Mouse (Mus musculus): ENCODE measurements at regions not wholly inside any gene's neighbourhood (a gene's known extent, or its start where the extent isn't known, plus 50 kb on each side); places are given as distances from the start of the nearest gene placed in this dataset.

DNA sequence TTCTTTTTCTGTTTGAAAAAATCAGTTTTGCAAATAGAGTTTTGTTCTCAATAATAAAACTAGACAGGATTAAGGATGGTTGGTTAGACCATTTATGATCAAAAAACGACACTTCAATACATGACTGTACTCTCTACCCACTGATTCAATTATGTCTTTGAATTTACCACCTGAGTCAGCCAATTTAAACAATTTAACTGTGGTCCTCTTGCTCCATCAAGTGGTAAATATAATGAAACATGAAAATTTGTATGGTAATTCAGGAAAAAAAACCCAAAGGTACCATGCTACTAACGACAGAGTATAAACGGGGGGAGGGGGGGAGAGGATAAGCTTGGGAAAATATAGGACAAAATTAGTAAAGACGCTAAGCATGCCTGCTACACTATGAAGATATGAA lies 341.2 kb downstream of the Cdh9 start:
- H3K27ac ChIP-seq (replicated peaks): no peak overlapping the region
- H3K4me3 ChIP-seq: no peak overlapping the region
- WGBS: 71% methylated on average over 4 of the region's 4 CpGs
- no peaks in the 10 kb centered on the region for H3K36me3 ChIP-seq
- no peaks in the 10 kb centered on the region for H3K27me3 ChIP-seq
- H3K9ac ChIP-seq: no peak overlapping the region
- ATAC-seq (ENCODE audit: low read depth): no peak
- no peaks in the 10 kb centered on the region for H3K4me1 ChIP-seq (replicated peaks)
- H3K4me2 ChIP-seq: no peak overlapping the region
- H3K9me3 ChIP-seq: no peaks in the 10 kb centered on the region

GRCm38 (mm10) chr15:17084030-17084429 lies 355.5 kb downstream of the Cdh9 start:
- H3K27ac ChIP-seq (replicated peaks): no peak overlapping the region
- no peak for ATAC-seq (ENCODE audit: low read depth)
- WGBS: 59% methylated on average over 2 of the region's 2 CpGs
- no peaks in the 10 kb centered on the region for H3K27me3 ChIP-seq
- no peak overlapping the region for H3K4me3 ChIP-seq
- H3K9ac ChIP-seq: no peak overlapping the region
- H3K4me1 ChIP-seq (replicated peaks): no peaks in the 10 kb centered on the region
- H3K36me3 ChIP-seq: no peaks in the 10 kb centered on the region
- no peaks in the 10 kb centered on the region for H3K9me3 ChIP-seq
- no peak overlapping the region for H3K4me2 ChIP-seq

DNA sequence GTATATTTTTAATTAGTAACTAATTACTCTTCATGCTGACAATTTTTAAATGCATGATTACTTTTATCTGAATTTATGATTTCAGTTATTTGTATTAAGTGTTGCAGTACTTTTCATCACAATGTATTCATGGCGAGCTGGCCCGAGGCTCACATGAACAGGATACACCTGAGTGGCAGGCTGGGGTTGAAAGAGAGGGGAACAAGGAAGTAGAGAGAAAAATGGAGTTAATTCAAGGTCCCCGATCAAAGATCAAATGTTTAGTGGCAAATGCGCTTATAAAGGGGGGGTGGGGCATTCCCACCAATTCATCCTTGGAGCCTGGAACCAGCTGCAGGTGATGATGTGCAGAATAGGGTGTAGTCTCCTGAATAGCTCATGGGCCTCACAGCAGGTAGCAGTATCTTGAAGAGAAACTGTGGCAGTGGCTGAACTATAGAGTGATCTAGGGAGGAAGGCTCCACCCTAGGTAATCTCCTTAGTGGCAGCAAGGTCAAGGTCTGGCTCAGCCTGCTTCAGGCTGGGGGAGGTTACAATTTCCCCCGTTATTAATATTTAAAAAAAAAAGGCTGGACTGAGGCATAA lies 360.2 kb downstream of the Cdh9 start:
- no peak for ATAC-seq (ENCODE audit: low read depth)
- Histone ChIP-seq H3K36me3 (no peaks in the 10 kb centered on the region), H3K4me3 (no peak overlapping the region), H3K4me1 (replicated peaks) (no peaks in the 10 kb centered on the region), H3K27ac (replicated peaks) (no peak overlapping the region), H3K4me2 (no peak overlapping the region), H3K27me3 (no peaks in the 10 kb centered on the region), H3K9me3 (no peaks in the 10 kb centered on the region), H3K9ac (no peak overlapping the region)
- WGBS: 91% methylated on average over 5 of the region's 5 CpGs

GRCm38 (mm10) chr15:17098927-17099326 lies 370.4 kb downstream of the Cdh9 start:
- ATAC-seq (ENCODE audit: low read depth): peak; percentile 43; the same call in 1 of the 2 replicates
- H3K4me2 ChIP-seq: no peak overlapping the region
- 2% methylated on average over 4 of the region's 4 CpGs for WGBS
- H3K4me3 ChIP-seq: no peak overlapping the region
- H3K36me3 ChIP-seq: no peaks in the 10 kb centered on the region
- no peak overlapping the region for H3K27ac ChIP-seq (replicated peaks)
- no peaks in the 10 kb centered on the region for H3K4me1 ChIP-seq (replicated peaks)
- H3K27me3 ChIP-seq: no peaks in the 10 kb centered on the region
- no peak overlapping the region for H3K9ac ChIP-seq
- peaks cover 9% of the 10 kb centered on the region; the same call in 1 of the 2 replicates for H3K9me3 ChIP-seq

- no peaks in the 10 kb centered on the region for H3K27me3 ChIP-seq
- H3K36me3 ChIP-seq: no peaks in the 10 kb centered on the region
- H3K4me2 ChIP-seq: no peak overlapping the region
- no peak overlapping the region for H3K4me3 ChIP-seq
- H3K9me3 ChIP-seq: 0 out of 2 replicates have a peak, but pooled peaks cover 1% of the 10 kb centered on the region
- no peak for ATAC-seq (ENCODE audit: low read depth)
- H3K27ac ChIP-seq (replicated peaks): no peak overlapping the region
- 83% methylated on average over 3 of the region's 3 CpGs for WGBS
- H3K9ac ChIP-seq: no peak overlapping the region
- no peaks in the 10 kb centered on the region for H3K4me1 ChIP-seq (replicated peaks)
Observed at GRCm38 (mm10) chr15:17101182-17101581, 372.6 kb downstream of the Cdh9 start.

DNA sequence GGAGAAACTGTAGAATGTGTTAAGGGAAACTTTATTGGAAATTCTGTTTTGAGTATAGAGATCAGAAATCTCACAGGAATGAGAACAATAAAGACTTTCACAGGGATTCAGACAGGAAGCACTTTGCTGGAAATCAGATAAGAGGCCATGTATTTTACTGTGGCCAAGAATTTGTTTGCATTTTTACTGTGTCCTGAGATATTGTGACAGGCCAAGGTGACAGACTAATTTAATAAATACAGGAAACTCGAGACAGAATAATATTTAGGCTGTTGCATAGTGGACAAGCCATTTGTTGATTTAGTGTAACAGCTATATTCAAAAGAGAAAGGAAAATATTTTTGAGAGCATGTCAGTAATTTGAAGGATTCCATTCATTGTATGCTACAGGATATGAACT lies 407.2 kb downstream of the Cdh9 start:
- Histone ChIP-seq H3K27ac (replicated peaks) (no peak overlapping the region), H3K36me3 (no peaks in the 10 kb centered on the region), H3K4me2 (no peak overlapping the region), H3K9ac (no peak overlapping the region), H3K4me3 (no peak overlapping the region), H3K4me1 (replicated peaks) (no peaks in the 10 kb centered on the region), H3K9me3 (no peaks in the 10 kb centered on the region; the same call in 1 of the 2 replicates), H3K27me3 (no peaks in the 10 kb centered on the region)
- WGBS: 49% methylated on average over 1 of the region's 1 CpGs
- ATAC-seq (ENCODE audit: low read depth): no peak

- no peak overlapping the region for H3K9ac ChIP-seq
- no peaks in the 10 kb centered on the region for H3K4me1 ChIP-seq (replicated peaks)
- H3K4me3 ChIP-seq: no peak overlapping the region
- no peak overlapping the region for H3K4me2 ChIP-seq
- ATAC-seq (ENCODE audit: low read depth): no peak
- no peaks in the 10 kb centered on the region for H3K9me3 ChIP-seq
- H3K27ac ChIP-seq (replicated peaks): no peak overlapping the region
- WGBS: 21% methylated on average over 2 of the region's 2 CpGs
- H3K36me3 ChIP-seq: no peaks in the 10 kb centered on the region
- H3K27me3 ChIP-seq: no peaks in the 10 kb centered on the region
Observed at GRCm38 (mm10) chr15:17180164-17180563, 451.6 kb downstream of the Cdh9 start.

GRCm38 (mm10) chr15:17181358-17182022 lies 452.9 kb downstream of the Cdh9 start:
- Histone ChIP-seq H3K36me3 (no peaks in the 10 kb centered on the region), H3K27me3 (no peaks in the 10 kb centered on the region), H3K9me3 (no peaks in the 10 kb centered on the region), H3K4me3 (no peak overlapping the region), H3K4me1 (replicated peaks) (no peaks in the 10 kb centered on the region), H3K27ac (replicated peaks) (no peak overlapping the region), H3K4me2 (no peak overlapping the region), H3K9ac (no peak overlapping the region)
- WGBS: 87% methylated on average over 2 of the region's 2 CpGs
- no peak for ATAC-seq (ENCODE audit: low read depth)

GRCm38 (mm10) chr15:17195439-17195838 lies 466.9 kb downstream of the Cdh9 start:
- no peaks in the 10 kb centered on the region for H3K36me3 ChIP-seq
- H3K4me3 ChIP-seq: no peak overlapping the region
- H3K27ac ChIP-seq (replicated peaks): no peak overlapping the region
- H3K4me2 ChIP-seq: no peak overlapping the region
- no peak overlapping the region for H3K9ac ChIP-seq
- no peaks in the 10 kb centered on the region for H3K9me3 ChIP-seq
- WGBS: 61% methylated on average over 5 of the region's 5 CpGs
- H3K27me3 ChIP-seq: no peaks in the 10 kb centered on the region
- no peak for ATAC-seq (ENCODE audit: low read depth)
- H3K4me1 ChIP-seq (replicated peaks): no peaks in the 10 kb centered on the region

- 79% methylated on average over 2 of the region's 2 CpGs for WGBS
- no peak for ATAC-seq (ENCODE audit: low read depth)
- no peak overlapping the region for H3K4me2 ChIP-seq
- H3K9ac ChIP-seq: no peak overlapping the region
- H3K4me1 ChIP-seq (replicated peaks): no peaks in the 10 kb centered on the region
- no peaks in the 10 kb centered on the region for H3K9me3 ChIP-seq
- H3K27ac ChIP-seq (replicated peaks): no peak overlapping the region
- no peak overlapping the region for H3K4me3 ChIP-seq
- H3K27me3 ChIP-seq: no peaks in the 10 kb centered on the region
- H3K36me3 ChIP-seq: no peaks in the 10 kb centered on the region
Observed at GRCm38 (mm10) chr15:17204739-17205138, 476.2 kb downstream of the Cdh9 start.

GRCm38 (mm10) chr15:17245096-17245495 lies 516.5 kb downstream of the Cdh9 start:
- Histone ChIP-seq H3K4me1 (replicated peaks) (no peaks in the 10 kb centered on the region), H3K4me2 (no peak overlapping the region), H3K9me3 (no peaks in the 10 kb centered on the region), H3K36me3 (no peaks in the 10 kb centered on the region), H3K9ac (no peak overlapping the region), H3K27ac (replicated peaks) (no peak overlapping the region), H3K4me3 (no peak overlapping the region), H3K27me3 (no peaks in the 10 kb centered on the region)
- 67% methylated on average over 3 of the region's 3 CpGs for WGBS
- no peak for ATAC-seq (ENCODE audit: low read depth)

DNA sequence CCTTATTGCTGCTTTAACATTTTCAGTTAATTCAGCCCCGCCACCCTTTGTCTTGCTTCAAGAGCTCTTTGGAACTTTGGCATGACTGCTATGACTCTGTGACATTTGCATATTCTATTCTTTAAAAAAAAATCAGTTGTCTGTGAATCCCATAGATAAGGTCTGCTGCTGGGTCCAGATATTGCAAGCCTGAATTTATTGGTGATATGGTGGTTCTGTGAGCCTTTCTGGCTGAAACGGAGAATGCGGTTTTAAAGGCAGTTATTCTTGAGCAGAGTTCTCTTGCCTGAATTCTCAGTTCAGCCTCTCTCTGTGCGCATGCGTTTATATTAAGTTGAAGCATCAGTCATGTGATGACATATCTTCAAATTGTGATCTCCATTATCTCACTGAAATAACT lies 560.7 kb downstream of the Cdh9 start:
- 89% methylated on average over 5 of the region's 5 CpGs for WGBS
- Histone ChIP-seq H3K9me3 (no peaks in the 10 kb centered on the region), H3K4me2 (no peak overlapping the region), H3K36me3 (no peaks in the 10 kb centered on the region), H3K9ac (no peak overlapping the region), H3K4me1 (replicated peaks) (no peaks in the 10 kb centered on the region), H3K27me3 (no peaks in the 10 kb centered on the region), H3K4me3 (no peak overlapping the region), H3K27ac (replicated peaks) (no peak overlapping the region)
- no peak for ATAC-seq (ENCODE audit: low read depth)
